Mouse (Mus musculus) lung, embryonic 14.5 days (tissue): Measurements from ENCODE around the gene Gpc6. TPM values are rescaled to one million over a fixed set of nuclear protein-coding genes. Genes with fewer than 3 reads are reported as not detected.

ENCODE experiments used
- ATAC-seq: fragments of 200-750 bp; cut with Nextera tagmentation; 2 replicates; pipeline ENCODE4 v1.8.0; 2017; ENCODE audit warnings: mild to moderate bottlenecking, moderate TSS enrichment, moderate library complexity; ENCODE audit not compliant: insufficient read depth
- DNase-seq: peaks from one replicate; pipeline ENCODE4 v3.0.0-alpha.2; 2015
- H3K27ac ChIP-seq: fragments of 300-500 bp; sonication (generic); 2 replicates; pipeline ENCODE4 v1.5.1; 2014; ENCODE audit warnings: low read depth, mild to moderate bottlenecking, moderate library complexity
- H3K27me3 ChIP-seq: fragments of 300-500 bp; sonication (generic); 2 replicates; pipeline ENCODE4 v1.6.1; 2014; ENCODE audit warnings: low read length, control low read depth; ENCODE audit not compliant: insufficient read depth
- H3K36me3 ChIP-seq: fragments of 300-500 bp; sonication (generic); 2 replicates; pipeline ENCODE4 v1.6.1; 2014; ENCODE audit warnings: control low read depth; ENCODE audit not compliant: insufficient read depth
- H3K4me1 ChIP-seq: fragments of 300-500 bp; sonication (generic); 2 replicates; pipeline ENCODE4 v1.6.1; 2014; ENCODE audit warnings: antibody characterized with exemption, control low read depth; ENCODE audit not compliant: insufficient read depth
- H3K4me2 ChIP-seq: fragments of 300-500 bp; sonication (generic); 2 replicates; pipeline ENCODE4 v1.6.1; 2014; ENCODE audit warnings: mild to moderate bottlenecking
- H3K4me3 ChIP-seq: fragments of 300-500 bp; sonication (generic); 2 replicates; pipeline ENCODE4 v1.5.1; 2014; ENCODE audit warnings: low read depth, low read length
- H3K9ac ChIP-seq: fragments of 300-500 bp; sonication (generic); 2 replicates; pipeline ENCODE4 v1.6.1; 2014
- H3K9me3 ChIP-seq: fragments of 300-500 bp; sonication (generic); 2 replicates; pipeline ENCODE4 v1.6.1; 2016; ENCODE audit warnings: low read depth, low read length, control low read depth
- CTCF ChIP-seq: IDR thresholded peaks from 2 replicates; pipeline ENCODE4 v1.5.1; 2016; ENCODE audit warnings: antibody characterized with exemption, low read depth
- WGBS: fragments of 180-500 bp; shearing (Covaris S2); extraction: QIAGEN DNeasy Blood & Tissue Kit; methylation state at CpG from one replicate; pipeline ENCODE4 v1.1.7; 2014; 5-methylcytosine and 5-hydroxymethylcytosine counted together
- polyA plus RNA-seq: library from polyadenylated mRNA; unstranded; fragments of >200 nt; fragmentation: Nextera tagmentation; extraction: Ambion mirVana; gene quantifications from 2 replicates; pipeline ENCODE4 v1.2.1, GENCODE M21; 2014

The Gpc6 gene
- polyA plus RNA-seq, 1 experiment from 2014 or later = 38.9 TPM

- 93% methylated on average over 5 of the region's 5 CpGs for WGBS
Observed at GRCm38 (mm10) chr14:117919612-117920011, 994.5 kb downstream of the Gpc6 start.

DNA sequence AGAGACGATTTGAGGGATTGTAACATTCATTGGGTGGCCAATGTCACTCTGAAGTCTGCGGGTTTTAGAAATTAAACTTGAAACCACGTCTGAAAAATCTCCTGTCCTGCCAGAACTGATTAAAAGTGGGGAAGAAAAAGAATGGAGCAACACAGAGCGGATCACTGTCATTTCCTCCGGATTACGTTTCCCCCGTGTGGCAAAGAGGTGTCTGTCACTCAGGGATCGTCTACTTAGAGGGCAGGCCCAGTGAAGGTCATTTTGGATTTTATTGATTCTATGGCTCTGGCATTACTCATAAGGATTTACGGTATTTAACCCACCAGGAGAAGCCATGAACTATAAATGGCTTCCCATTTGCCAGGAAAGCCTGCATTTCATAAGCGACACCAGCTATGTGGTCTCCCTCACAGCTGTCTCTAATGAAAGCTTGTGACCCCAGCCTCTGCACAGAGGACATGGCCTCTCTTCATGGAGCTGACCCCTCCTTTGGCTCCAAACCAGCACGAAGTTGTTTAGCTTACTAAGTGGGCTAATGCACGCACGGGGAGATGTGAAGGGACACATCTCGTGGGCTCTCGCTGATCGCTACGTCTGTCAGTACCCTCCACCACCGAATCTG is 996.4 kb downstream of the Gpc6 start:
- Histone ChIP-seq H3K4me3 (no peak overlapping the region), H3K9me3 (no peaks in the 10 kb centered on the region), H3K4me2 (peak overlapping the region; percentile 18; the same call in 1 of the 2 replicates), H3K4me1 (no peaks in the 10 kb centered on the region), H3K27ac (peak overlapping the region; percentile 18; the same call in 1 of the 2 replicates), H3K36me3 (no peaks in the 10 kb centered on the region), H3K9ac (no peak overlapping the region), H3K27me3 (no peaks in the 10 kb centered on the region)
- ATAC-seq (peak; percentile 80), DNase-seq (peak; percentile 77)
- TF ChIP-seq CTCF = no peak
- 48% methylated on average over 18 of the region's 18 CpGs for WGBS

More at GRCm38 (mm10) chr14:117919612-117920011, 994.5 kb downstream of the Gpc6 start:
- Histone ChIP-seq H3K27me3 (no peaks in the 10 kb centered on the region), H3K4me3 (no peak overlapping the region), H3K4me1 (no peaks in the 10 kb centered on the region), H3K36me3 (no peaks in the 10 kb centered on the region), H3K9me3 (no peaks in the 10 kb centered on the region), H3K9ac (no peak overlapping the region), H3K27ac (no peak overlapping the region), H3K4me2 (no peak overlapping the region)
- no peak for DNase-seq
- no peak for ATAC-seq
- TF ChIP-seq CTCF = no peak

DNA sequence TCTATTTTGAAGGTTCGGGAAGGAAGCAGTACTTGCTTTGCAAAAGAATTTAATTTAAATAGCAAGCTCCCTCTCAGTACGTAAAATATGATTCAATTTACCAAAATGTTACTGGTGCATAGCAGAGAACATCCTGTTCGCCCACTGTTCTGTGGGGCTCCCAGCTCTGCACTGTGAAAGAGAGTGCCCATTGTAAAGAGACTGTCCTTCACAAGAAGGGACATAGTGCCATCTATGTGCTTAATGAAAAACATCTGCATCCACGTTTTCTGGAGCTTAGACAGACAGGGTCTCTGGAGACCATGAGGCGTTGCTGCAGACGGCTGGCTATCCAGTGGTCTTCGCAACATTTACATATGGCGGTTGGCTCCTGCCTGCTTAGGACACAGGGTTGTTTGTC is 998.6 kb downstream of the Gpc6 start:
- ATAC-seq (no peak), DNase-seq (no peak)
- H3K27ac ChIP-seq = no peak overlapping the region
- no peak overlapping the region for H3K9ac ChIP-seq
- H3K4me1 ChIP-seq = no peaks in the 10 kb centered on the region
- no peaks in the 10 kb centered on the region for H3K9me3 ChIP-seq
- no peaks in the 10 kb centered on the region for H3K27me3 ChIP-seq
- no peak overlapping the region for H3K4me3 ChIP-seq
- no peaks in the 10 kb centered on the region for H3K36me3 ChIP-seq
- TF ChIP-seq CTCF = 0 out of 2 replicates have a peak, but pooled peaks have one; percentile 4
- WGBS = 83% methylated on average over 8 of the region's 8 CpGs
- no peak overlapping the region for H3K4me2 ChIP-seq

DNA sequence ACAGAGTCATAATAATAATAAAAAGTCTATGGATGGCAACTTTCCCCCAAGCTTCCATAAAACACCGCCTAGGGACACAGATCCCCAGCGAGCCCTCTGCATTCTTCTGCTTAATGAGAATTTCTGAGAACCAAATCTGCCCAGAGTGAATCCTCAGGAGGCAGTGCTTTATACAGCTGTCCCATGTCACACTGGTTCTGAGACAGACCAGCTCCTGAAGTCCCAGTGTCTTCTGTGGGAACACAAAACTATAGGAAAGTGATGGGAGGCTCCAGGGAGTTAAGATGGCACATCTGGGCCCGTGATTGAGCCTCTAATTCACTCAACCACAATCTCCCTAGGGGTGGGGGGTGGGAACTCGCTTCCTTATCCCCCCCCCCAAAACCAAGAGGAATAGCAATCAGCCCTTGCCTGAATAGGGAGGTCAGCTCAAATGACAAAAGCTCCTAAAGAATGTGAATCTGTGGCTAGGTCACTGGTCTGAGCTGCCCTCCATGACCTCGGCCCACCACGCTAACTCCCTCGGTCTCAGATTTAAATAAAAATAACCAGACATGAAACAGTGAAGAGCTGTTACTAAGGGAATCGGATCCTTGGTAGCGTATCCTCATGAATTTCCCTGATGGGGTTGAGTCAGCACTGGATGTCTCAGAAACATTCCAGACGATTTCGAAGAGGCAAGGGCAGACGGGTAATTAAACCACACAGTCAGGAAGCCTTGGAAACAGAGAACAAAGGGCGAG is 1005.2 kb downstream of the Gpc6 start:
- H3K27ac ChIP-seq = no peak overlapping the region
- no peak overlapping the region for H3K4me3 ChIP-seq
- no peak for TF ChIP-seq CTCF
- H3K9ac ChIP-seq = no peak overlapping the region
- H3K27me3 ChIP-seq = no peaks in the 10 kb centered on the region
- H3K9me3 ChIP-seq = no peaks in the 10 kb centered on the region
- no peak; the same call in 1 of the 2 replicates for ATAC-seq
- no peak overlapping the region for H3K4me2 ChIP-seq
- peak; percentile 39 for DNase-seq
- H3K36me3 ChIP-seq = no peaks in the 10 kb centered on the region
- H3K4me1 ChIP-seq = peaks cover 4% of the 10 kb centered on the region; the same call in 1 of the 2 replicates
- WGBS = 30% methylated on average over 13 of the region's 13 CpGs

GRCm38 (mm10) chr14:117930848-117931816 is 1006.0 kb downstream of the Gpc6 start:
- 73% methylated on average over 16 of the region's 16 CpGs for WGBS
- no peak for DNase-seq
- Histone ChIP-seq H3K9ac (no peak overlapping the region), H3K4me1 (peaks cover 4% of the 10 kb centered on the region; the same call in 1 of the 2 replicates), H3K27ac (peak overlapping the region; percentile 48; the same call in 1 of the 2 replicates), H3K4me2 (no peak overlapping the region), H3K36me3 (no peaks in the 10 kb centered on the region), H3K4me3 (no peak overlapping the region), H3K9me3 (no peaks in the 10 kb centered on the region), H3K27me3 (no peaks in the 10 kb centered on the region)
- ATAC-seq = peak; percentile 55; the same call in 1 of the 2 replicates
- no peak for TF ChIP-seq CTCF

GRCm38 (mm10) chr14:117932163-117932851 is 1007.2 kb downstream of the Gpc6 start:
- 93% methylated on average over 17 of the region's 17 CpGs for WGBS
- TF ChIP-seq CTCF = no peak
- DNase-seq = no peak
- H3K36me3 ChIP-seq = no peaks in the 10 kb centered on the region
- peaks cover 4% of the 10 kb centered on the region; the same call in 1 of the 2 replicates for H3K4me1 ChIP-seq
- H3K4me2 ChIP-seq = no peak overlapping the region
- H3K27me3 ChIP-seq = no peaks in the 10 kb centered on the region
- H3K9me3 ChIP-seq = no peaks in the 10 kb centered on the region
- H3K9ac ChIP-seq = no peak overlapping the region
- no peak overlapping the region for H3K27ac ChIP-seq
- no peak overlapping the region for H3K4me3 ChIP-seq
- no peak for ATAC-seq
